Mouse (Mus musculus): ENCODE results near the gene Hpse2.

GRCm38 (mm10) chr19:42928271-42928670, 459.9 kb downstream of the Hpse2 start:
- TF ChIP-seq MAX (IDR thresholded peaks at IDR 0.05; ENCODE audit: low read depth): no peak
- no peak for TF ChIP-seq POLR2A (IDR thresholded peaks at IDR 0.05; ENCODE audit: insufficient read length, low read depth)
- TF ChIP-seq POLR2AphosphoS2 (IDR thresholded peaks at IDR 0.05; ENCODE audit: insufficient read length, low read depth): no peak
- TF ChIP-seq E2F4 (IDR thresholded peaks at IDR 0.05; ENCODE audit: insufficient read depth): no peak
